9 mouse cellular contexts compared by ENCODE assay signal in the genomic region with DNA sequence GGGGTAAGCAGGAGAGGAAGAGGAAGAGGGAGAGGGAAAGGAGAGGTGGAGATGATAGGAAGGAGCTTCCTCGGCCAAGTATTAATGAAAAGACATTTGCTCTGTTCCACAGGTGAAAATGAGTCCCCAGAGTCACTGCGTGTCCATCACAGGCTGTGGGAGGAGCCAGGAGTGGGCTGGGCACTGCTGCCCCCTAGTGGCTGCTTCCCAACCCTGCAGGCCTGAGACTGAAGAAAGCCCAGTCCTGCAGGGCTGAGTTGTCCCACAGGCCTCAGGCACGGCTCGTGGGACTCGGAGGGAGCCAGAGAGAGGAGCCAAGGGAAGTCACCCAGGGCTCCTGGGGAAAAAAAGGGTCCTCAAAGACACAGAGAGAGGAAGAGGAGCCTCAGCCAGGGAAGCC. TPM values are rescaled to one million over a fixed set of nuclear protein-coding genes. Genes with fewer than 3 reads are reported as not detected.
DNase-seq lines count a peak whose midpoint lies in the region; ATAC-seq lines count a peak whose summit lies in the region.
"Had no signal": no experiment of that assay in that cellular context is flagged by ENCODE, and none has a peak within 500 bp of the region (broad histone marks: within the 10 kb centered on the region; RNA-seq: fewer than 3 reads in every experiment).

No protein-coding gene starts in this region.

- 35% methylated on average over 5 of the region's 5 CpGs for WGBS in embryonic facial prominence, embryonic 10.5 days
- WGBS in intestine, embryonic 15.5 days: 28% methylated on average over 5 of the region's 5 CpGs
- WGBS in liver, embryonic 13.5 days (ENCODE audit: insufficient replicate concordance): 7% methylated on average over 5 of the region's 5 CpGs

- no peaks in the 10 kb centered on the region for H3K9me3 ChIP-seq in embryonic facial prominence, embryonic 10.5 days
- H3K9me3 ChIP-seq in intestine, embryonic 15.5 days: no peaks in the 10 kb centered on the region
- no peaks in the 10 kb centered on the region for H3K9me3 ChIP-seq in liver, embryonic 13.5 days (replicated peaks)

- H3K9ac ChIP-seq in intestine, embryonic 15.5 days: no peak overlapping the region
- no peak overlapping the region for H3K9ac ChIP-seq in liver, embryonic 13.5 days
- H3K9ac ChIP-seq: neural tube, embryonic 13.5 days had no signal

- ATAC-seq in intestine, embryonic 15.5 days: 0 out of 2 replicates have a peak, but pooled peaks have one; percentile 21
- ATAC-seq in liver, embryonic 13.5 days (ENCODE audit: low read depth): peak; percentile 32; the same call in 1 of the 2 replicates

- DNase-seq in ovary, postnatal 36 days (ENCODE audit: low spot score): peak; percentile 68
- no peak for DNase-seq in ovary, adult 18-20 months (ENCODE audit: low spot score)
- DNase-seq in adrenal gland, postnatal 36 days: peak; percentile 77 to 83
- peak; percentile 84 for DNase-seq in embryonic facial prominence, embryonic 10.5 days (ENCODE audit: low spot score)
- peak; percentile 56 for DNase-seq in liver, embryonic 13.5 days
- peak; percentile 70 for DNase-seq in right cerebral cortex, adult 18-20 months
- no peak for DNase-seq in adipocyte (ENCODE audit: low spot score)

- no peak overlapping the region for H3K4me3 ChIP-seq in embryonic facial prominence, embryonic 10.5 days
- H3K4me3 ChIP-seq in intestine, embryonic 15.5 days (replicated peaks): no peak overlapping the region
- no peak overlapping the region for H3K4me3 ChIP-seq in liver, embryonic 13.5 days (replicated peaks)
- H3K4me3 ChIP-seq: neural tube, embryonic 13.5 days had no signal

- H3K27me3 ChIP-seq in embryonic facial prominence, embryonic 10.5 days (replicated peaks; ENCODE audit: low read depth, poor library complexity, severe bottlenecking): no peaks in the 10 kb centered on the region
- H3K27me3 ChIP-seq in intestine, embryonic 15.5 days (replicated peaks): no peaks in the 10 kb centered on the region
- H3K27me3 ChIP-seq in liver, embryonic 13.5 days: no peaks in the 10 kb centered on the region
- H3K27me3 ChIP-seq: neural tube, embryonic 13.5 days had no signal

- H3K4me1 ChIP-seq in embryonic facial prominence, embryonic 10.5 days: peaks cover 11% of the 10 kb centered on the region
- peaks cover 14% of the 10 kb centered on the region; the same call in 1 of the 2 replicates for H3K4me1 ChIP-seq in intestine, embryonic 15.5 days (replicated peaks)
- no peaks in the 10 kb centered on the region for H3K4me1 ChIP-seq in liver, embryonic 13.5 days (replicated peaks)
- H3K4me1 ChIP-seq: neural tube, embryonic 13.5 days had no signal

- no peaks in the 10 kb centered on the region for H3K36me3 ChIP-seq in embryonic facial prominence, embryonic 10.5 days (replicated peaks)
- H3K36me3 ChIP-seq in intestine, embryonic 15.5 days: no peaks in the 10 kb centered on the region
- no peaks in the 10 kb centered on the region for H3K36me3 ChIP-seq in liver, embryonic 13.5 days
- H3K36me3 ChIP-seq: neural tube, embryonic 13.5 days had no signal

- peak overlapping the region; percentile 45; the same call in 1 of the 2 replicates for H3K27ac ChIP-seq in embryonic facial prominence, embryonic 10.5 days (replicated peaks)
- H3K27ac ChIP-seq in intestine, embryonic 15.5 days: peak overlapping the region; percentile 76; the same call in 1 of the 2 replicates
- H3K27ac ChIP-seq in liver, embryonic 13.5 days: no peak overlapping the region
- H3K27ac ChIP-seq: neural tube, embryonic 13.5 days had no signal

- H3K4me2 ChIP-seq in intestine, embryonic 15.5 days (replicated peaks): no peak overlapping the region
- no peak overlapping the region for H3K4me2 ChIP-seq in liver, embryonic 13.5 days
- H3K4me2 ChIP-seq: neural tube, embryonic 13.5 days had no signal

RNA-seq across cellular contexts. Expression of gene 2900026A02Rik, which starts 47.7 kb away (rescaled TPM):
- 10 to 100 TPM; 13.2 to 18.5 TPM for total RNA-seq in adrenal gland, postnatal 36 days (2021)
- 3.7 and 4.6 TPM in 2 replicates for polyA plus RNA-seq in embryonic facial prominence, embryonic 10.5 days (2016; fragmentation: Nextera tagmentation; extraction: Ambion mirVana)
- 10.0 and 10.7 TPM in 2 replicates for polyA plus RNA-seq in intestine, embryonic 15.5 days (2015; fragmentation: Nextera tagmentation; extraction: Ambion mirVana)
- polyA plus RNA-seq in liver, embryonic 13.5 days (2015; fragmentation: Nextera tagmentation; extraction: Ambion mirVana): 0.98 and 1.2 TPM in 2 replicates

RNA-seq across cellular contexts. Expression of gene Tmem211, which starts 53.4 kb away (rescaled TPM):
- total RNA-seq in adrenal gland, postnatal 36 days (2021): not detected
- 0.21 and 0.46 TPM in 2 replicates for polyA plus RNA-seq in embryonic facial prominence, embryonic 10.5 days (2016; fragmentation: Nextera tagmentation; extraction: Ambion mirVana)
- not detected in 2 replicates for polyA plus RNA-seq in intestine, embryonic 15.5 days (2015; fragmentation: Nextera tagmentation; extraction: Ambion mirVana)
- polyA plus RNA-seq in liver, embryonic 13.5 days (2015; fragmentation: Nextera tagmentation; extraction: Ambion mirVana): not detected in 2 replicates

Comparison
In these comparisons a context has a peak if more than half of its experiments do, and no peak if none do; other contexts are left out.
1. DNase-seq: peak in ovary, postnatal 36 days (single experiment), adrenal gland, postnatal 36 days (2 of 2), embryonic facial prominence, embryonic 10.5 days (single experiment), liver, embryonic 13.5 days (single experiment) and right cerebral cortex, adult 18-20 months (single experiment); none in ovary, adult 18-20 months (single experiment) and adipocyte (single experiment).